Mouse (Mus musculus): ENCODE data around the gene Cd2.

DNA sequence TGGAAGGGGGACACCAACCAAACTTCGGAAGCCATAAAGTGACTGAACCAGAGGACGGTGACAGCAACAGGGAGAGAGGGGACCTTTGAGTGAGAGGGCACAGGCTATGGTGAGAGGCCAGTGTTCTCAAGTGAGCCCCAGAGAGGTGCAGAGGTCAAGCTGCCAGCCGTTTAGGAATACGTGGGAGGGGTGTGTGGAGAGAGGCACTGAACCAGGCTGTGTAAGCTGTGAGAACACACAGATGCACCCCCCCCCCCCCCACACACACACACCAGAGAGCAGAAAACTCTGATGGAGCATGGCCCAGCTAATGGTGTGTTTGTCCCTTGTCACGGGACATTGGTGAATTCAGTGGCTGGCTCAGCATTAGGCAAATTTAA lies 58.2 kb downstream of the Cd2 start:
- TF ChIP-seq CTCF (IDR thresholded peaks at IDR 0.05) (no peak), EP300 (IDR thresholded peaks at IDR 0.05) (no peak)
